Mouse (Mus musculus) G1E (cell line): ENCODE measurements around the gene Nudc.
A peak's percentile ranks its signal among the peaks of the same experiment; 100 is the strongest.

Experiments
- CTCF ChIP-seq: IDR thresholded peaks from 2 replicates; pipeline ENCODE4 v1.5.1; 2012; ENCODE audit warnings: low read depth, low read length, inconsistent platforms, mixed read lengths
- GATA1 ChIP-seq: IDR thresholded peaks from 2 replicates; pipeline ENCODE4 v1.6.1; 2012; ENCODE audit warnings: borderline replicate concordance, low read length, inconsistent platforms, mixed read lengths

GRCm38 (mm10) chr4:133494432-133494831 is 51.4 kb downstream of the Nudc start:
- TF ChIP-seq CTCF: peak; percentile 53
- no peak for TF ChIP-seq GATA1
